Mouse (Mus musculus): Measurements from ENCODE around the gene Car14. TPM values are rescaled to one million over a fixed set of nuclear protein-coding genes. Genes with fewer than 3 reads are reported as not detected.
A peak's percentile ranks its signal among the peaks of the same experiment; 100 is the strongest.

Gene Car14
- polyA plus RNA-seq, 1 experiment from 2014 or later = 55.7 TPM

- Histone ChIP-seq H3K27ac (no peak overlapping the region), H3K36me3 (peaks cover 10% of the 10 kb centered on the region), H3K27me3 (no peaks in the 10 kb centered on the region), H3K4me2 (no peak overlapping the region), H3K4me1 (replicated peaks) (peaks cover 29% of the 10 kb centered on the region), H3K9me3 (replicated peaks) (no peaks in the 10 kb centered on the region), H3K4me3 (no peak overlapping the region), H3K9ac (no peak overlapping the region)
- 71% methylated on average over 3 of the region's 3 CpGs for WGBS
- no peak for ATAC-seq (replicated peaks; ENCODE audit: insufficient number of reproducible peaks, insufficient read depth, low FRiP score, low read depth)
Observed at GRCm38 (mm10) chr3:95889664-95890063, 14.8 kb downstream of the Car14 start.

- Histone ChIP-seq H3K36me3 (peaks cover 17% of the 10 kb centered on the region), H3K4me1 (replicated peaks) (peaks cover 26% of the 10 kb centered on the region), H3K4me3 (no peak overlapping the region), H3K9ac (no peak overlapping the region), H3K4me2 (no peak overlapping the region), H3K27me3 (no peaks in the 10 kb centered on the region), H3K27ac (no peak overlapping the region), H3K9me3 (replicated peaks) (no peaks in the 10 kb centered on the region)
- ATAC-seq (replicated peaks; ENCODE audit: insufficient number of reproducible peaks, insufficient read depth, low FRiP score, low read depth) = no peak
- 79% methylated on average over 4 of the region's 4 CpGs for WGBS
Observed at GRCm38 (mm10) chr3:95887596-95887995, 16.9 kb downstream of the Car14 start.

GRCm38 (mm10) chr3:95884400-95884799 is 20.1 kb downstream of the Car14 start:
- no peak overlapping the region for H3K4me2 ChIP-seq
- H3K27ac ChIP-seq = no peak overlapping the region
- H3K4me3 ChIP-seq = no peak overlapping the region
- 79% methylated on average over 5 of the region's 5 CpGs for WGBS
- ATAC-seq (replicated peaks; ENCODE audit: insufficient number of reproducible peaks, insufficient read depth, low FRiP score, low read depth) = no peak
- peaks cover 17% of the 10 kb centered on the region for H3K36me3 ChIP-seq
- H3K9ac ChIP-seq = no peak overlapping the region
- H3K4me1 ChIP-seq (replicated peaks) = peaks cover 17% of the 10 kb centered on the region
- H3K9me3 ChIP-seq (replicated peaks) = no peaks in the 10 kb centered on the region
- no peaks in the 10 kb centered on the region for H3K27me3 ChIP-seq

GRCm38 (mm10) chr3:95882816-95883425 is 21.6 kb downstream of the Car14 start:
- peak overlapping the region; percentile 99 for H3K4me2 ChIP-seq
- H3K4me1 ChIP-seq (replicated peaks) = peaks cover 17% of the 10 kb centered on the region
- H3K9me3 ChIP-seq (replicated peaks) = no peaks in the 10 kb centered on the region
- peak overlapping the region; percentile 56 for H3K4me3 ChIP-seq
- ATAC-seq (replicated peaks; ENCODE audit: insufficient number of reproducible peaks, insufficient read depth, low FRiP score, low read depth) = no peak; the same call in 1 of the 2 replicates
- 1% methylated on average over 24 of the region's 24 CpGs for WGBS
- H3K9ac ChIP-seq = peak overlapping the region; percentile 43
- H3K36me3 ChIP-seq = peaks cover 12% of the 10 kb centered on the region; the same call in 1 of the 2 replicates
- H3K27me3 ChIP-seq = no peaks in the 10 kb centered on the region
- H3K27ac ChIP-seq = peak overlapping the region; percentile 52

- H3K36me3 ChIP-seq = peaks cover 12% of the 10 kb centered on the region; the same call in 1 of the 2 replicates
- peak within 1 kb of the TSS; percentile 99 for H3K4me2 ChIP-seq
- H3K9ac ChIP-seq = peak within 1 kb of the TSS; percentile 43
- WGBS = under 1% methylated on average over 61 of the region's 66 CpGs
- ATAC-seq (replicated peaks; ENCODE audit: insufficient number of reproducible peaks, insufficient read depth, low FRiP score, low read depth) = peak; percentile 98
- no peaks in the 10 kb centered on the region for H3K27me3 ChIP-seq
- peak within 1 kb of the TSS; percentile 56 for H3K4me3 ChIP-seq
- H3K9me3 ChIP-seq (replicated peaks) = no peaks in the 10 kb centered on the region
- peaks cover 17% of the 10 kb centered on the region for H3K4me1 ChIP-seq (replicated peaks)
- peak within 1 kb of the TSS; percentile 52 for H3K27ac ChIP-seq
Observed at GRCm38 (mm10) chr3:95881979-95882815, 22.3 kb downstream of the Car14 start, which contains the start of gene Ciart. Ciart (minus strand) TSS chr3:95882251.

- peaks cover 17% of the 10 kb centered on the region for H3K4me1 ChIP-seq (replicated peaks)
- no peak for ATAC-seq (replicated peaks; ENCODE audit: insufficient number of reproducible peaks, insufficient read depth, low FRiP score, low read depth)
- WGBS = 85% methylated on average over 4 of the region's 4 CpGs
Observed at GRCm38 (mm10) chr3:95879063-95879462, 25.4 kb downstream of the Car14 start.

GRCm38 (mm10) chr3:95872048-95872447 is 32.4 kb downstream of the Car14 start:
- H3K4me1 ChIP-seq (replicated peaks) = peaks cover 10% of the 10 kb centered on the region
- H3K4me2 ChIP-seq = peak overlapping the region; percentile 64
- H3K9ac ChIP-seq = peak overlapping the region; percentile 82
- no peaks in the 10 kb centered on the region for H3K9me3 ChIP-seq (replicated peaks)
- no peak for ATAC-seq (replicated peaks; ENCODE audit: insufficient number of reproducible peaks, insufficient read depth, low FRiP score, low read depth)
- WGBS = 48% methylated on average over 7 of the region's 7 CpGs
- H3K27me3 ChIP-seq = no peaks in the 10 kb centered on the region
- peaks cover 17% of the 10 kb centered on the region; the same call in 1 of the 2 replicates for H3K36me3 ChIP-seq
- peak overlapping the region; percentile 72 for H3K4me3 ChIP-seq
- peak overlapping the region; percentile 95 for H3K27ac ChIP-seq

More at GRCm38 (mm10) chr3:95879063-95879462, 25.4 kb downstream of the Car14 start:
- Histone ChIP-seq H3K36me3 (0 out of 2 replicates have a peak, but pooled peaks cover 1% of the 10 kb centered on the region), H3K9me3 (replicated peaks) (no peaks in the 10 kb centered on the region), H3K4me2 (no peak overlapping the region), H3K4me3 (no peak overlapping the region), H3K27ac (no peak overlapping the region), H3K9ac (no peak overlapping the region), H3K27me3 (no peaks in the 10 kb centered on the region)

GRCm38 (mm10) chr3:95871392-95871867 is 33.1 kb downstream of the Car14 start, which contains the start of gene Mrps21:
Mrps21 (minus strand) TSS chr3:95871519.
- WGBS = under 1% methylated on average over 33 of the region's 33 CpGs
- ATAC-seq (replicated peaks; ENCODE audit: insufficient number of reproducible peaks, insufficient read depth, low FRiP score, low read depth) = peak; percentile 94

GRCm38 (mm10) chr3:95870976-95871375 is 33.5 kb downstream of the Car14 start:
- Histone ChIP-seq H3K9me3 (replicated peaks) (no peaks in the 10 kb centered on the region), H3K36me3 (peaks cover 17% of the 10 kb centered on the region; the same call in 1 of the 2 replicates), H3K9ac (peak overlapping the region; percentile 82), H3K27me3 (no peaks in the 10 kb centered on the region), H3K4me1 (replicated peaks) (peaks cover 10% of the 10 kb centered on the region), H3K4me3 (peak overlapping the region; percentile 72), H3K27ac (peak overlapping the region; percentile 95), H3K4me2 (peak overlapping the region; percentile 64)
- no peak for ATAC-seq (replicated peaks; ENCODE audit: insufficient number of reproducible peaks, insufficient read depth, low FRiP score, low read depth)
- 4% methylated on average over 15 of the region's 15 CpGs for WGBS

More at GRCm38 (mm10) chr3:95871392-95871867, 33.1 kb downstream of the Car14 start, which contains the start of gene Mrps21:
- Histone ChIP-seq H3K27me3 (no peaks in the 10 kb centered on the region), H3K4me2 (peak within 1 kb of the TSS; percentile 64), H3K9me3 (replicated peaks) (no peaks in the 10 kb centered on the region), H3K4me1 (replicated peaks) (peaks cover 10% of the 10 kb centered on the region), H3K36me3 (peaks cover 17% of the 10 kb centered on the region; the same call in 1 of the 2 replicates), H3K4me3 (peak within 1 kb of the TSS; percentile 72), H3K27ac (peak within 1 kb of the TSS; percentile 95), H3K9ac (peak within 1 kb of the TSS; percentile 82)

GRCm38 (mm10) chr3:95867408-95867807 is 37.1 kb downstream of the Car14 start:
- H3K4me3 ChIP-seq = no peak overlapping the region
- peaks cover 9% of the 10 kb centered on the region for H3K4me1 ChIP-seq (replicated peaks)
- no peaks in the 10 kb centered on the region for H3K9me3 ChIP-seq (replicated peaks)
- ATAC-seq (replicated peaks; ENCODE audit: insufficient number of reproducible peaks, insufficient read depth, low FRiP score, low read depth) = no peak
- no peak overlapping the region for H3K9ac ChIP-seq
- 79% methylated on average over 2 of the region's 2 CpGs for WGBS
- H3K27me3 ChIP-seq = no peaks in the 10 kb centered on the region
- no peak overlapping the region for H3K4me2 ChIP-seq
- H3K36me3 ChIP-seq = peaks cover 35% of the 10 kb centered on the region; the same call in 1 of the 2 replicates
- no peak overlapping the region for H3K27ac ChIP-seq

GRCm38 (mm10) chr3:95866071-95866470 is 38.4 kb downstream of the Car14 start:
- no peak overlapping the region for H3K9ac ChIP-seq
- no peak overlapping the region for H3K4me3 ChIP-seq
- H3K9me3 ChIP-seq (replicated peaks) = no peaks in the 10 kb centered on the region
- peaks cover 35% of the 10 kb centered on the region; the same call in 1 of the 2 replicates for H3K36me3 ChIP-seq
- peaks cover 5% of the 10 kb centered on the region; the same call in 1 of the 2 replicates for H3K4me1 ChIP-seq (replicated peaks)
- no peak for ATAC-seq (replicated peaks; ENCODE audit: insufficient number of reproducible peaks, insufficient read depth, low FRiP score, low read depth)
- WGBS = 87% methylated on average over 5 of the region's 5 CpGs
- no peaks in the 10 kb centered on the region for H3K27me3 ChIP-seq
- no peak overlapping the region for H3K27ac ChIP-seq
- no peak overlapping the region for H3K4me2 ChIP-seq

Data from heart, embryonic 15.5 days (tissue).